Mouse (Mus musculus) midbrain, embryonic 11.5 days (tissue): Measurements from ENCODE around the gene Prss2. TPM values are rescaled to one million over a fixed set of nuclear protein-coding genes. Genes with fewer than 3 reads are reported as not detected.
"Not testable (repeated sequence)": the region's sequence is repeated elsewhere in the genome, so short reads cannot be mapped to it uniquely, and the experiment has no call there.

Experiments used
- ATAC-seq: fragments of 200-750 bp; cut with Nextera tagmentation; 2 replicates; pipeline ENCODE4 v1.8.0; 2017; ENCODE audit warnings: moderate TSS enrichment, moderate library complexity; ENCODE audit not compliant: low FRiP score
- DNase-seq: peaks from one replicate; pipeline ENCODE4 v3.0.0; 2015; ENCODE audit warnings: low spot score; ENCODE audit errors: missing footprints
- H3K27ac ChIP-seq: fragments of 300-500 bp; sonication (generic); 2 replicates; pipeline ENCODE4 v1.5.1; 2014; ENCODE audit warnings: low read depth, low read length
- H3K27me3 ChIP-seq: fragments of 300-500 bp; sonication (generic); 2 replicates; pipeline ENCODE4 v1.6.1; 2014; ENCODE audit warnings: mild to moderate bottlenecking, low read length, moderate library complexity, mixed read lengths; ENCODE audit not compliant: control insufficient read depth, insufficient read depth
- H3K36me3 ChIP-seq: fragments of 300-500 bp; sonication (generic); 2 replicates; pipeline ENCODE4 v1.6.1; 2014; ENCODE audit warnings: mild to moderate bottlenecking, low read length, moderate library complexity, mixed read lengths; ENCODE audit not compliant: control insufficient read depth, insufficient read depth
- H3K4me1 ChIP-seq: fragments of 300-500 bp; sonication (generic); 2 replicates; pipeline ENCODE4 v1.6.1; 2014; ENCODE audit warnings: low read length; ENCODE audit not compliant: control insufficient read depth, insufficient read depth
- H3K4me2 ChIP-seq: fragments of 300-500 bp; sonication (generic); 2 replicates; pipeline ENCODE4 v1.6.1; 2014; ENCODE audit warnings: mild to moderate bottlenecking, moderate library complexity
- H3K4me3 ChIP-seq: fragments of 300-500 bp; sonication (generic); 2 replicates; pipeline ENCODE4 v1.5.1; 2014; ENCODE audit warnings: low read depth, low read length
- H3K9ac ChIP-seq: fragments of 300-500 bp; sonication (generic); 2 replicates; pipeline ENCODE4 v1.6.1; 2014; ENCODE audit warnings: low read length
- H3K9me3 ChIP-seq: fragments of 300-500 bp; sonication (generic); 2 replicates; pipeline ENCODE4 v1.6.1; 2016; ENCODE audit warnings: low read length; ENCODE audit not compliant: control insufficient read depth
- WGBS: fragments of 180-500 bp; shearing (Covaris S2); extraction: QIAGEN DNeasy Blood & Tissue Kit; methylation state at CpG from one replicate; pipeline ENCODE4 v1.1.7; 2014; 5-methylcytosine and 5-hydroxymethylcytosine counted together
- polyA plus RNA-seq: library from polyadenylated mRNA; unstranded; fragments of >200 nt; fragmentation: Nextera tagmentation; extraction: Ambion mirVana; gene quantifications from 2 replicates; pipeline ENCODE4 v1.2.1, GENCODE M21; 2014

Prss2 gene
- polyA plus RNA-seq, 1 experiment from 2014 or later = not detected

GRCm38 (mm10) chr6:41532687-41533284 lies 11.2 kb downstream of the Prss2 start:
- ATAC-seq = no peak
- Histone ChIP-seq H3K27ac (no peak overlapping the region), H3K9me3 (no peaks in the 10 kb centered on the region), H3K9ac (no peak overlapping the region), H3K36me3 (no peaks in the 10 kb centered on the region), H3K4me2 (no peak overlapping the region), H3K27me3 (no peaks in the 10 kb centered on the region), H3K4me3 (no peak overlapping the region), H3K4me1 (no peaks in the 10 kb centered on the region)
- WGBS = 89% methylated on average over 8 of the region's 8 CpGs
- DNase-seq = no peak

- no peaks in the 10 kb centered on the region for H3K9me3 ChIP-seq
- 94% methylated on average over 1 of the region's 1 CpGs for WGBS
- H3K27me3 ChIP-seq = no peaks in the 10 kb centered on the region
- no peak overlapping the region for H3K9ac ChIP-seq
- no peak overlapping the region for H3K4me2 ChIP-seq
- H3K36me3 ChIP-seq = no peaks in the 10 kb centered on the region
- ATAC-seq (no peak), DNase-seq (no peak)
- H3K27ac ChIP-seq = no peak overlapping the region
- H3K4me1 ChIP-seq = no peaks in the 10 kb centered on the region
- H3K4me3 ChIP-seq = no peak overlapping the region
Observed at GRCm38 (mm10) chr6:41537376-41537775, 15.8 kb downstream of the Prss2 start.

GRCm38 (mm10) chr6:41538296-41538695 lies 16.7 kb downstream of the Prss2 start:
- 91% methylated on average over 5 of the region's 8 CpGs for WGBS
- H3K4me1 ChIP-seq, H3K27me3 ChIP-seq, ATAC-seq, DNase-seq, H3K27ac ChIP-seq, H3K36me3 ChIP-seq, H3K9me3 ChIP-seq, H3K9ac ChIP-seq, H3K4me3 ChIP-seq, H3K4me2 ChIP-seq: not testable (repeated sequence)

DNA sequence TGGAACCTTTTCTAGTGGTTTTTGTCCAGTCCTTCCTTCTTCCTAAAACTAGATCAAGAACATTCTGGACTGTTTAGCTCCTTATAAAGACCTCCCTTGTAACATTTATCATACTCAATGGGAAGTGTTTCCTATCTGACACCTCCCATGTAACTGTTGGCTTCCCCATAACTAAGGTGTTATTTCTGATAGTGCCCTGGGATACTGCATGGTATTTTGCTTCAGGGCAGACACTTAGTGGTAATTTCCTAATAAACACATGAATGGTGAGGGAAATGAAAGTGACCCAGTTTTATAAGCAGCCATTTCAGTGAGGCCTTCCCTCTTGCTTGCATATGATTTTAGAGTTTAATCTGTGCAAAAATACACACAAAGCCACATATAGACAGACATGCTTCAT lies 19.2 kb downstream of the Prss2 start:
- no peak for DNase-seq

DNA sequence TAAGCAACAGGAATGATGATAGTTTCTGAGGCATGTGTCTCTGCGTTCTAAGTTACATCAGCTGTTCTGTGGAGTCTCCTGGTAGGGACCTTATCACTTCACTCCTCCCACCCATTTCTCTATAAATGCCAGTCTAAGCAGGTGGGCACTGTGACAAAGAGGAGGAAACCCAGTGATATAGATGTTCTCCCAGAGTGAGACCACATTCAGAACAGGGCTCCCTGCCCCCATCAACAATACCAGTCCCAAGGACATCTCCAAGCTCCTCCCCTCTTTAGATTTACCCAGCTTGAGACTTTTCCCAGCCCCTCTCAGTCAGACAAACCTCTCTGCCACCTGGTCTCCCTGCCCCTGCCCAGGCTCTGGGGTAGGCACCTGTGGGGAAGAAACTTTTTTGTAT lies 20.2 kb downstream of the Prss2 start:
- no peaks in the 10 kb centered on the region for H3K9me3 ChIP-seq
- DNase-seq (no peak), ATAC-seq (no peak)
- no peaks in the 10 kb centered on the region for H3K4me1 ChIP-seq
- H3K27me3 ChIP-seq = no peaks in the 10 kb centered on the region
- no peak overlapping the region for H3K9ac ChIP-seq
- H3K4me2 ChIP-seq = no peak overlapping the region
- no peak overlapping the region for H3K4me3 ChIP-seq
- no peaks in the 10 kb centered on the region for H3K36me3 ChIP-seq
- H3K27ac ChIP-seq = no peak overlapping the region
- 72% methylated on average over 1 of the region's 1 CpGs for WGBS

More for the DNA sequence above, 19.2 kb downstream of the Prss2 start:
- ATAC-seq = no peak
- Histone ChIP-seq H3K4me3 (no peak overlapping the region), H3K36me3 (no peaks in the 10 kb centered on the region), H3K27ac (no peak overlapping the region), H3K4me1 (no peaks in the 10 kb centered on the region), H3K27me3 (no peaks in the 10 kb centered on the region), H3K4me2 (no peak overlapping the region), H3K9me3 (no peaks in the 10 kb centered on the region), H3K9ac (no peak overlapping the region)

- Histone ChIP-seq H3K27me3 (no peaks in the 10 kb centered on the region), H3K27ac (no peak overlapping the region), H3K4me2 (peak overlapping the region; percentile 52), H3K4me1 (no peaks in the 10 kb centered on the region), H3K36me3 (no peaks in the 10 kb centered on the region), H3K9ac (no peak overlapping the region), H3K9me3 (no peaks in the 10 kb centered on the region), H3K4me3 (no peak overlapping the region)
- WGBS = 25% methylated on average over 3 of the region's 3 CpGs
- DNase-seq = no peak
- 0 out of 2 replicates have a peak, but pooled peaks have one; percentile 21 for ATAC-seq
Observed at GRCm38 (mm10) chr6:41542983-41543382, 21.4 kb downstream of the Prss2 start.

GRCm38 (mm10) chr6:41543411-41544050 lies 21.9 kb downstream of the Prss2 start:
- H3K9ac ChIP-seq = no peak overlapping the region
- peak; percentile 25; the same call in 1 of the 2 replicates for ATAC-seq
- H3K36me3 ChIP-seq = no peaks in the 10 kb centered on the region
- 7% methylated on average over 28 of the region's 28 CpGs for WGBS
- no peaks in the 10 kb centered on the region for H3K4me1 ChIP-seq
- H3K27ac ChIP-seq = no peak overlapping the region
- DNase-seq = peak; percentile 90
- no peaks in the 10 kb centered on the region for H3K9me3 ChIP-seq
- H3K4me2 ChIP-seq = peak overlapping the region; percentile 52
- H3K4me3 ChIP-seq = peak overlapping the region; percentile 27
- no peaks in the 10 kb centered on the region for H3K27me3 ChIP-seq

DNA sequence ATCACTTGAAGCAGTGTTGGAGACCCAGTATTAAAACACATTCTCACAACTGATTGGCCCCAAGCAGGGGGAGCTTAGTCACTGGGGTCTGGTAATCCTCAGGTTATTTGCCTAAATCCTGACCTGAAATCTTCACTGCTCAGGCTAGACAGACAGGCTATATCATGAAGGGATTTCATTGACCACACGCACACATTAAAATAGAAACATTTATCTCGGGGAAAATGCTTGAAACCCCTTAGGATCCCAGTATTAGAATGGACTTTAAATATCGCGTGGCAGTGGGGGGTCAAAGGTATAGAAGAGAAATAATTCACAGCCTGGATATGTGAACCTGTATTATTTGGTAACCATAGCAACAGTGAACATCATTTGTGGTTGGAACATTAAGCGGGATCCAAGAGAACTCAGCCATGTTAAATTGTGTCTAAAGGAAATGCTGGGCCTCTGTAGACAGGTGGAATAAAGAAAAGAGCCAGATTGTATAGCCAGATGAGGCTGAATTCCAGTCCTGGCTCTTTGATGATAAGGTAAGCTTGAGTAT lies 22.9 kb downstream of the Prss2 start:
- Histone ChIP-seq H3K9ac (no peak overlapping the region), H3K4me3 (no peak overlapping the region), H3K4me1 (no peaks in the 10 kb centered on the region), H3K9me3 (no peaks in the 10 kb centered on the region), H3K36me3 (no peaks in the 10 kb centered on the region), H3K4me2 (peak overlapping the region; percentile 52; the same call in 1 of the 2 replicates), H3K27ac (no peak overlapping the region), H3K27me3 (no peaks in the 10 kb centered on the region)
- ATAC-seq = peak; percentile 58
- 64% methylated on average over 5 of the region's 5 CpGs for WGBS
- peak; percentile 84 for DNase-seq

- no peaks in the 10 kb centered on the region for H3K4me1 ChIP-seq
- H3K27ac ChIP-seq = no peak overlapping the region
- H3K27me3 ChIP-seq = no peaks in the 10 kb centered on the region
- no peaks in the 10 kb centered on the region for H3K36me3 ChIP-seq
- no peaks in the 10 kb centered on the region for H3K9me3 ChIP-seq
- WGBS = 84% methylated on average over 4 of the region's 4 CpGs
- H3K9ac ChIP-seq = no peak overlapping the region
- DNase-seq (no peak), ATAC-seq (no peak)
- H3K4me2 ChIP-seq = no peak overlapping the region
- H3K4me3 ChIP-seq = no peak overlapping the region
Observed at GRCm38 (mm10) chr6:41545266-41545665, 23.7 kb downstream of the Prss2 start.
